Mouse (Mus musculus) forebrain, embryonic 16.5 days (tissue): ENCODE measurements around the gene Gatad2a. TPM values are rescaled to one million over a fixed set of nuclear protein-coding genes. Genes with fewer than 3 reads are reported as not detected.
A peak's percentile ranks its signal among the peaks of the same experiment; 100 is the strongest.

Source experiments
- ATAC-seq: fragments of 200-750 bp; cut with Nextera tagmentation; 2 replicates; pipeline ENCODE4 v1.8.0; 2017; ENCODE audit warnings: mild to moderate bottlenecking, moderate library complexity
- H3K27ac ChIP-seq: fragments of 300-500 bp; sonication (generic); 2 replicates; pipeline ENCODE4 v1.5.1; 2014; ENCODE audit warnings: low read length, control low read depth
- H3K27me3 ChIP-seq: fragments of 300-500 bp; sonication (generic); replicated peaks from 2 replicates; pipeline ENCODE4 v1.6.1; 2014; ENCODE audit warnings: low read length; ENCODE audit not compliant: control insufficient read depth, insufficient read depth
- H3K36me3 ChIP-seq: fragments of 300-500 bp; sonication (generic); 2 replicates; pipeline ENCODE4 v1.6.1; 2014; ENCODE audit not compliant: control insufficient read depth, insufficient read depth
- H3K4me1 ChIP-seq: fragments of 300-500 bp; sonication (generic); replicated peaks from 2 replicates; pipeline ENCODE4 v1.6.1; 2014; ENCODE audit warnings: low read length; ENCODE audit not compliant: control insufficient read depth, insufficient read depth
- H3K4me2 ChIP-seq: fragments of 300-500 bp; sonication (generic); 2 replicates; pipeline ENCODE4 v1.6.1; 2014; ENCODE audit warnings: mild to moderate bottlenecking, low read length, control low read depth
- H3K4me3 ChIP-seq: fragments of 300-500 bp; sonication (generic); replicated peaks from 2 replicates; pipeline ENCODE4 v1.5.1; 2014; ENCODE audit warnings: mild to moderate bottlenecking, low read length, control low read depth
- H3K9ac ChIP-seq: fragments of 300-500 bp; sonication (generic); replicated peaks from 2 replicates; pipeline ENCODE4 v1.6.1; 2014; ENCODE audit warnings: low read depth, low read length, control low read depth
- H3K9me3 ChIP-seq: fragments of 300-500 bp; sonication (generic); 2 replicates; pipeline ENCODE4 v1.6.1; 2016; ENCODE audit warnings: low read length; ENCODE audit not compliant: control insufficient read depth
- WGBS: fragments of 180-500 bp; shearing (Covaris S2); extraction: QIAGEN DNeasy Blood & Tissue Kit; methylation state at CpG from one replicate; pipeline ENCODE4 v1.1.7; 2014; 5-methylcytosine and 5-hydroxymethylcytosine counted together
- polyA plus RNA-seq: library from polyadenylated mRNA; unstranded; fragments of >200 nt; fragmentation: Nextera tagmentation; extraction: Ambion mirVana; gene quantifications from 2 replicates; pipeline ENCODE4 v1.2.1, GENCODE M21; 2015

Gatad2a gene
- 22.6 and 23.5 TPM in 2 replicates for polyA plus RNA-seq

GRCm38 (mm10) chr8:69995776-69996588 lies at the start of gene Gatad2a:
TSS of gene Gatad2a (minus strand) at chr8:69996384.
- H3K4me2 ChIP-seq = peak within 1 kb of the TSS; percentile 95
- no peaks in the 10 kb centered on the region for H3K36me3 ChIP-seq
- H3K4me1 ChIP-seq = peaks cover 14% of the 10 kb centered on the region
- ATAC-seq = peak; percentile 100
- WGBS = under 1% methylated on average over 87 of the region's 87 CpGs
- peak within 1 kb of the TSS; percentile 81 for H3K9ac ChIP-seq
- no peaks in the 10 kb centered on the region for H3K9me3 ChIP-seq
- no peaks in the 10 kb centered on the region for H3K27me3 ChIP-seq
- H3K4me3 ChIP-seq = peak within 1 kb of the TSS; percentile 89
- peak within 1 kb of the TSS; percentile 83 for H3K27ac ChIP-seq

- 87% methylated on average over 5 of the region's 5 CpGs for WGBS
- Histone ChIP-seq H3K4me1 (peaks cover 30% of the 10 kb centered on the region), H3K36me3 (peaks cover 5% of the 10 kb centered on the region; the same call in 1 of the 2 replicates), H3K4me3 (peak overlapping the region; percentile 63; the same call in 1 of the 2 replicates), H3K27ac (no peak overlapping the region), H3K4me2 (peak overlapping the region; percentile 98), H3K27me3 (no peaks in the 10 kb centered on the region), H3K9me3 (no peaks in the 10 kb centered on the region), H3K9ac (no peak overlapping the region)
- no peak for ATAC-seq
Measured at GRCm38 (mm10) chr8:70043996-70044395, 47.8 kb upstream of the Gatad2a start.

- no peaks in the 10 kb centered on the region for H3K36me3 ChIP-seq
- no peaks in the 10 kb centered on the region for H3K27me3 ChIP-seq
- under 1% methylated on average over 65 of the region's 65 CpGs for WGBS
Measured at GRCm38 (mm10) chr8:70042583-70043455, 46.6 kb upstream of the Gatad2a start, which contains the start of the genes Mau2 and Sugp1. TSS of gene Mau2 (minus strand) at chr8:70042734. TSS of gene Sugp1 (plus strand) at chr8:70042813.

GRCm38 (mm10) chr8:70041885-70042546 lies 45.8 kb upstream of the Gatad2a start:
- peak; percentile 45 for ATAC-seq
- H3K36me3 ChIP-seq = no peaks in the 10 kb centered on the region
- H3K27me3 ChIP-seq = no peaks in the 10 kb centered on the region
- no peak overlapping the region for H3K27ac ChIP-seq
- peak overlapping the region; percentile 63 for H3K4me3 ChIP-seq
- H3K9me3 ChIP-seq = no peaks in the 10 kb centered on the region
- peaks cover 30% of the 10 kb centered on the region for H3K4me1 ChIP-seq
- H3K4me2 ChIP-seq = peak overlapping the region; percentile 90
- peak overlapping the region; percentile 84 for H3K9ac ChIP-seq
- WGBS = 1% methylated on average over 47 of the region's 47 CpGs

More at GRCm38 (mm10) chr8:70042583-70043455, 46.6 kb upstream of the Gatad2a start, which contains the start of the genes Mau2 and Sugp1:
- H3K4me1 ChIP-seq = peaks cover 30% of the 10 kb centered on the region
- peak; percentile 97 for ATAC-seq
- H3K4me3 ChIP-seq = peak within 1 kb of the TSS; percentile 63
- no peaks in the 10 kb centered on the region for H3K9me3 ChIP-seq
- H3K4me2 ChIP-seq = peak within 1 kb of the TSS; percentile 98
- H3K27ac ChIP-seq = peak within 1 kb of the TSS; percentile 80
- peak within 1 kb of the TSS; percentile 84 for H3K9ac ChIP-seq

GRCm38 (mm10) chr8:70037994-70038393 lies 41.8 kb upstream of the Gatad2a start:
- Histone ChIP-seq H3K36me3 (no peaks in the 10 kb centered on the region), H3K27ac (no peak overlapping the region), H3K4me3 (no peak overlapping the region), H3K4me1 (peaks cover 20% of the 10 kb centered on the region), H3K27me3 (no peaks in the 10 kb centered on the region), H3K9me3 (no peaks in the 10 kb centered on the region), H3K9ac (no peak overlapping the region), H3K4me2 (no peak overlapping the region)
- WGBS = 97% methylated on average over 1 of the region's 1 CpGs
- no peak for ATAC-seq

- Histone ChIP-seq H3K9ac (no peak overlapping the region), H3K9me3 (no peaks in the 10 kb centered on the region), H3K4me1 (no peaks in the 10 kb centered on the region), H3K27me3 (no peaks in the 10 kb centered on the region), H3K36me3 (peaks cover 41% of the 10 kb centered on the region), H3K27ac (no peak overlapping the region), H3K4me2 (no peak overlapping the region), H3K4me3 (no peak overlapping the region)
- no peak for ATAC-seq
- 100% methylated on average over 1 of the region's 1 CpGs for WGBS
Measured at GRCm38 (mm10) chr8:70030255-70030654, 34.1 kb upstream of the Gatad2a start.

- H3K36me3 ChIP-seq = peaks cover 75% of the 10 kb centered on the region
- no peaks in the 10 kb centered on the region for H3K4me1 ChIP-seq
- no peaks in the 10 kb centered on the region for H3K9me3 ChIP-seq
- H3K27me3 ChIP-seq = no peaks in the 10 kb centered on the region
- H3K27ac ChIP-seq = no peak overlapping the region
- H3K9ac ChIP-seq = no peak overlapping the region
- 85% methylated on average over 2 of the region's 2 CpGs for WGBS
- no peak overlapping the region for H3K4me2 ChIP-seq
- ATAC-seq = no peak
- no peak overlapping the region for H3K4me3 ChIP-seq
Measured at GRCm38 (mm10) chr8:70026151-70026550, 30.0 kb upstream of the Gatad2a start.

GRCm38 (mm10) chr8:70023596-70023995 lies 27.4 kb upstream of the Gatad2a start:
- Histone ChIP-seq H3K9ac (no peak overlapping the region), H3K4me2 (no peak overlapping the region)
- 48% methylated on average over 8 of the region's 8 CpGs for WGBS

More at GRCm38 (mm10) chr8:70023596-70023995, 27.4 kb upstream of the Gatad2a start:
- no peak for ATAC-seq
- Histone ChIP-seq H3K9me3 (no peaks in the 10 kb centered on the region), H3K4me3 (no peak overlapping the region), H3K27me3 (no peaks in the 10 kb centered on the region), H3K4me1 (no peaks in the 10 kb centered on the region), H3K27ac (no peak overlapping the region), H3K36me3 (peaks cover 89% of the 10 kb centered on the region)
